21 mouse cellular contexts compared by ENCODE assay signal in genomic region chr13:29292608-29293240, GRCm38 (mm10).
DNase-seq lines count a peak whose midpoint lies in the region; TF ChIP-seq lines count a peak whose summit lies in the region.
"Had no signal": no experiment of that assay in that cellular context is flagged by ENCODE, and none has a peak within 500 bp of the region (broad histone marks: within the 10 kb centered on the region; RNA-seq: fewer than 3 reads in every experiment).

No protein-coding gene starts in this region.

- no peaks in the 10 kb centered on the region for H3K4me1 ChIP-seq in liver, adult 2 months (ENCODE audit: control insufficient read depth, insufficient read depth, low read length)
- H3K4me1 ChIP-seq: embryonic facial prominence, embryonic 15.5 days; hindbrain, embryonic 15.5 days; intestine, embryonic 15.5 days; liver, embryonic 12.5 days; midbrain, embryonic 12.5 days had no signal

- no peaks in the 10 kb centered on the region for H3K36me3 ChIP-seq in liver, adult 2 months (ENCODE audit: control insufficient read depth, insufficient read depth, low read length)
- H3K36me3 ChIP-seq: embryonic facial prominence, embryonic 15.5 days; heart, embryonic 10.5 days; hindbrain, embryonic 15.5 days; intestine, embryonic 15.5 days; liver, embryonic 12.5 days; midbrain, embryonic 12.5 days had no signal

- H3K79me2 ChIP-seq in liver, adult 2 months (ENCODE audit: control insufficient read depth, insufficient read depth, low read length) = no peaks in the 10 kb centered on the region

- WGBS in liver, adult 2 months = 80% methylated on average over 9 of the region's 9 CpGs

- TF ChIP-seq CTCF in liver, adult 2 months (IDR thresholded peaks at IDR 0.05; ENCODE audit: low read depth, low read length) = no peak

- H3K9ac ChIP-seq in liver, adult 2 months (ENCODE audit: low read depth, low read length) = no peak overlapping the region
- H3K9ac ChIP-seq: embryonic facial prominence, embryonic 15.5 days; hindbrain, embryonic 15.5 days; intestine, embryonic 15.5 days; liver, embryonic 12.5 days; midbrain, embryonic 12.5 days had no signal

- H3K27me3 ChIP-seq in liver, adult 2 months (ENCODE audit: control insufficient read depth, insufficient read depth, low read length) = no peaks in the 10 kb centered on the region
- H3K27me3 ChIP-seq: embryonic facial prominence, embryonic 15.5 days; hindbrain, embryonic 15.5 days; intestine, embryonic 15.5 days; liver, embryonic 12.5 days; midbrain, embryonic 12.5 days had no signal

- H3K27ac ChIP-seq in liver, adult 2 months (replicated peaks; ENCODE audit: insufficient read depth, low read depth, low read length) = no peak overlapping the region
- H3K27ac ChIP-seq: embryonic facial prominence, embryonic 15.5 days; heart, embryonic 10.5 days; hindbrain, embryonic 15.5 days; intestine, embryonic 15.5 days; layer of hippocampus, adult 2 months; liver, embryonic 12.5 days; midbrain, embryonic 12.5 days had no signal

- no peak for TF ChIP-seq POLR2A in liver, adult 2 months (IDR thresholded peaks at IDR 0.05; ENCODE audit: extremely low read depth, insufficient read depth, low read length)

- H3K4me3 ChIP-seq in liver, adult 2 months (ENCODE audit: insufficient read depth, low read depth, low read length) = no peak overlapping the region
- H3K4me3 ChIP-seq: embryonic facial prominence, embryonic 15.5 days; heart, embryonic 10.5 days; hindbrain, embryonic 15.5 days; intestine, embryonic 15.5 days; layer of hippocampus, adult 2 months; liver, embryonic 12.5 days; midbrain, embryonic 12.5 days had no signal

- DNase-seq in adrenal gland, postnatal 14 days = peak; percentile 8
- DNase-seq in adrenal gland, postnatal 4 days (ENCODE audit: low spot score in 2 of 2) = no peak
- peak; percentile 17 for DNase-seq in liver, adult 2 months (ENCODE audit: extremely low read depth, low read depth, low spot score)
- DNase-seq in liver = no peak
- DNase-seq in adipocyte (ENCODE audit: low spot score) = peak; percentile 24
- DNase-seq in kidney, postnatal 36 days = peak; percentile 38 to 39
- DNase-seq in layer of hippocampus, adult 18-20 months (ENCODE audit: low spot score in 2 of 2) = no peak
- DNase-seq in frontal cortex, postnatal 14 days (ENCODE audit: low spot score in 2 of 2) = no peak
- DNase-seq: cerebellum, adult 11 months; cerebellum, adult 9-11 months; layer of hippocampus, postnatal 36 days; lung, adult 18-20 months; lung, postnatal 10 days; thymus, postnatal 36 days had no signal

Comparison
In these comparisons a context has a peak if more than half of its experiments do, and no peak if none do; other contexts are left out.
1. DNase-seq: peak in adrenal gland, postnatal 14 days (single experiment), liver, adult 2 months (single experiment), adipocyte (single experiment) and kidney, postnatal 36 days (2 of 2); none in adrenal gland, postnatal 4 days (0 of 2), liver (single experiment), layer of hippocampus, adult 18-20 months (0 of 2) and frontal cortex, postnatal 14 days (0 of 2).